Mouse (Mus musculus): ENCODE measurements around the gene Pigh.

The Pigh gene

GRCm38 (mm10) chr12:79066431-79066830 lies 23.0 kb downstream of the Pigh start:
- peak; percentile 54 for DNase-seq (ENCODE audit: low spot score)

- DNase-seq (ENCODE audit: low spot score) = no peak
Observed at GRCm38 (mm10) chr12:79064451-79064850, 25.0 kb downstream of the Pigh start.

- DNase-seq (ENCODE audit: low spot score) = no peak
Observed at GRCm38 (mm10) chr12:79060766-79061652, 28.4 kb downstream of the Pigh start.

- DNase-seq (ENCODE audit: low spot score) = peak; percentile 32
Observed at GRCm38 (mm10) chr12:79060134-79060533, 29.3 kb downstream of the Pigh start.

- DNase-seq (ENCODE audit: low spot score) = no peak
Observed at GRCm38 (mm10) chr12:79059573-79059972, 29.9 kb downstream of the Pigh start.

GRCm38 (mm10) chr12:79055276-79055675 lies 34.2 kb downstream of the Pigh start:
- DNase-seq (ENCODE audit: low spot score) = no peak

- DNase-seq (ENCODE audit: low spot score) = no peak
Observed at GRCm38 (mm10) chr12:79052073-79052472, 37.4 kb downstream of the Pigh start.

GRCm38 (mm10) chr12:79050545-79051212 lies 38.8 kb downstream of the Pigh start:
- DNase-seq (ENCODE audit: low spot score) = peak; percentile 89

- no peak for DNase-seq (ENCODE audit: low spot score)
Observed at GRCm38 (mm10) chr12:79049807-79050206, 39.6 kb downstream of the Pigh start.

- DNase-seq (ENCODE audit: low spot score) = no peak
Observed at GRCm38 (mm10) chr12:79048898-79049297, 40.6 kb downstream of the Pigh start.

- no peak for DNase-seq (ENCODE audit: low spot score)
Observed at GRCm38 (mm10) chr12:79047203-79047602, 42.2 kb downstream of the Pigh start.

- DNase-seq (ENCODE audit: low spot score) = no peak
Observed at GRCm38 (mm10) chr12:79046171-79046570, 43.3 kb downstream of the Pigh start.

- DNase-seq (ENCODE audit: low spot score) = peak; percentile 70
Observed at GRCm38 (mm10) chr12:79044668-79045067, 44.8 kb downstream of the Pigh start.

GRCm38 (mm10) chr12:79041436-79041835 lies 48.0 kb downstream of the Pigh start:
- peak; percentile 45 for DNase-seq (ENCODE audit: low spot score)

- DNase-seq (ENCODE audit: low spot score) = no peak
Observed at GRCm38 (mm10) chr12:79040201-79040827, 49.1 kb downstream of the Pigh start.

- no peak for DNase-seq (ENCODE audit: low spot score)
Observed at GRCm38 (mm10) chr12:79039708-79040107, 49.7 kb downstream of the Pigh start.

GRCm38 (mm10) chr12:79035349-79035748 lies 54.1 kb downstream of the Pigh start:
- peak; percentile 75 for DNase-seq (ENCODE audit: low spot score)

GRCm38 (mm10) chr12:79034331-79034730 lies 55.1 kb downstream of the Pigh start:
- DNase-seq (ENCODE audit: low spot score) = no peak
